Mouse (Mus musculus): ENCODE data around the gene Bsn. TPM values are rescaled to one million over a fixed set of nuclear protein-coding genes. Genes with fewer than 3 reads are reported as not detected.
"Not testable (repeated sequence)": the region's sequence is repeated elsewhere in the genome, so short reads cannot be mapped to it uniquely, and the experiment has no call there.

The Bsn gene
- total RNA-seq, 2 experiments from 2014 or later, result 0.62 to 1.5 TPM

GRCm38 (mm10) chr9:108153516-108154448 lies 36.4 kb downstream of the Bsn start:
- ATAC-seq (ENCODE audit: poor library complexity, severe bottlenecking), result no peak

GRCm38 (mm10) chr9:108150486-108150885 lies 39.7 kb downstream of the Bsn start:
- no peak for ATAC-seq (ENCODE audit: poor library complexity, severe bottlenecking)

DNA sequence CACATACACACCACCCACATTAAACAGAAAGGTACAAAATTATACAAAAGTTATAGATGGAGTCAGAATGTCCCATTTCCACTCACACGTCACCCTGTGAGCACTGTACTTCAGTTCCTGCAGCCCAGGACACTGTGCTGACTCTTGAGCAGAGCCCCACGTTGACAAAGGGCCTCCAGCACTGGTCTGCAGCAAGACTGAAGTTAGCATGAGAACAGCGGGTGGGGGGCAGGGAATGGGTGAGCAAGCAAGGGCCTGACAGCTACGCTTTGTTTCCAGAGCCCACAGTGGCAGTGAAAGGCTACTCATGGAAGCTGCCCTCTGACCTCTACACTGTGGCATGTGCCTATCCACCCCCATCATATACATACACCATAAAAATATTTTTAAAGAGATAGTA lies 40.4 kb downstream of the Bsn start:
- no peak for ATAC-seq (ENCODE audit: poor library complexity, severe bottlenecking)

- ATAC-seq (ENCODE audit: poor library complexity, severe bottlenecking), result no peak
Measured at GRCm38 (mm10) chr9:108147606-108148005, 42.6 kb downstream of the Bsn start.

DNA sequence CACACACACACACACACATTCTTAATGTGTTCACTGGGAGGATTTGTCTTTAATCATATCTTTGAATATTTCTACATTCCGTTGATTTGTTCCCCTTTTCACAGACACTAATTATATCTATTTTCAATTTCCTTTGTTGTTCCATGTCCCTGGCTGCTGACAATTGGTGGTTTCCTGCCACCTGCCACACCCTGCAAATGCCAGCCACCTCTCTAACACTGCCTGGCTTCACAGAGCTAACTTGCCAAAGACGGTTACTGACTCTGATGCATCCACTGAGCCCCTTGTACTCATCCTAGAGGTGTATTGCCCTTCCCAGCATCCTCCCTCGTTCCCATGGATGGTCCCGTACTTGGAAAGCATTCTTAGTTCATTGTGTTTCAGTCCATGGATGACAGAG lies 43.7 kb downstream of the Bsn start:
- peak; percentile 30 for ATAC-seq (ENCODE audit: poor library complexity, severe bottlenecking)

DNA sequence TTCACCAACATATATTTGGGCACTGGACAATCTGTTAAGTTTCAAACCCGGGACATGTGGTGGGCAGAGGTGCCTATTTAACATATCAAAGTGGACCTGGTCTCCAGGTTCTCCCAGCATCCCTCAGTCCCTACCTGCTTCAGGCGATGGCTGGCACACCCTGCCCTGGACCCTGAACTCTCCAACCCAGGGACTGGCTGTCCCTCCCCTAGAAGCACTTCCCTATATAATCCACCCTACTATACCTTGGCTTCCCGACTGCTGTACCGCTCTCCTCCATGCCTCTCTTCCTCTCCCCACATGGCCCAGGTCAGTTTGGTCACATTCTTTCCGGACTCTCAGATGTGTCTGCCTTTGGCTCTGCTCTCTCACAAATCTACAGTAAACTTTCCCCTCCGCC lies 44.4 kb downstream of the Bsn start:
- 0 out of 2 replicates have a peak, but pooled peaks have one; percentile 21 for ATAC-seq (ENCODE audit: poor library complexity, severe bottlenecking)

DNA sequence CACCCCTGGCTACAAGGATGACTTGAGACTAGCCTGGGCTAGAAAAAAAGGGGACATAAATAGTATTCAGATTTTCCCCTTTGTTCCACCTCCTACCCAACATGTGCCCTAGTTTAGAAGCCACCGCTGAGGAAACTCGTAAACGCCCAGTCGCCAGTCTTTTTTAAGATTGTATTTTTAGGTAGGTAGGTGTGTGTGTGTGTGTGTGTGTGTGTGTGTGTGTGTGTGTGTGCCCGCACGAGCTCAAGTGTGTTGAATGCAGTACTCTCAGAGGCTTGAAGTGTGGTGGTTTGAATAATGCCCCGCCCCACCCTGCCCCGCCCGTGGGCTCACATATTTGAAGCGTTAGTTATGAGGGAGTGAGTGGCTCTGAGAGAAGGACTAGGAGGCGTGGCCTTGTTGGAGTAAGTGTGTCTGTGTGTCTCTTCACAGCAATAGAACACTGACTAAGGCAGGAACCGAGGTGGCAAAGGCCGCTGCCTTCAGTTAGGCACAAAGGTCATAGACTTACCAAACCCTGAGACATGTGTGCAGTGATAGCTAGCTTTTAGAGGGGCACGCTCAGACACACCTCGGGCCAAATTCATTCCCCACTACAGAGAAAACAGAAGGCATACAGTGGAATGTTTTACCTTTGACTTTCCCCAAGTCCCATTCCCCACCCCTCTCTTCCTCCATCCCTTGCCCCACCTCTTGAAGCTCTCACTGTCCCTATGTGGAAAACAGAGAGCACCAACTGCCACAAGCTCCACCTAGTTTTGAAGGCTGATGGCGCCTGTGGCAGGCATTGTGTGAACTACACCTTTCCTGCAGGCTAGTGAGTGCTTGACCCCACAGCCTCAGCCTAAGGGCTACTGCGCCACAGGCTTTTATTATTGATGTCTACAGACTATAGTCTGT lies 45.6 kb downstream of the Bsn start:
- ATAC-seq (ENCODE audit: poor library complexity, severe bottlenecking), result no peak

DNA sequence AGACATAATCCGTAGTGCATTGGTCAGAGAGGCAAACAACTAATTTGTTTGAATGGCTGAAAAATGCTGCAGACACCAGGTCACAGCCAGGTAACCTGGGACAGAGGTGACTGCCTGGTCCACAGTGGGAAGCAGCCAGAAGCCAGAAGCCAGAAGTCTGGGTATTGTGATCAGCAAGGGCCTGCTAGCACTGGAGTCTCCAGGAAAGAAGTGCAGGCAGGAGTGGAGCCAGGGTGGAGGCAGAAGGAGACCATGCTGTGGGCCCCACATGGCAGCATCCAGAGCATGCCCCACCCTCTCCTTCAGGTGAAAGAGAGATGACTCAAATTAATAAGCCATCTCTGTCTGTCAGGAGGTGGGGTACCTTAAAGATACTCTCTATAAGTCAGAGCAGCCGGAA lies 46.7 kb downstream of the Bsn start:
- no peak for ATAC-seq (ENCODE audit: poor library complexity, severe bottlenecking)

DNA sequence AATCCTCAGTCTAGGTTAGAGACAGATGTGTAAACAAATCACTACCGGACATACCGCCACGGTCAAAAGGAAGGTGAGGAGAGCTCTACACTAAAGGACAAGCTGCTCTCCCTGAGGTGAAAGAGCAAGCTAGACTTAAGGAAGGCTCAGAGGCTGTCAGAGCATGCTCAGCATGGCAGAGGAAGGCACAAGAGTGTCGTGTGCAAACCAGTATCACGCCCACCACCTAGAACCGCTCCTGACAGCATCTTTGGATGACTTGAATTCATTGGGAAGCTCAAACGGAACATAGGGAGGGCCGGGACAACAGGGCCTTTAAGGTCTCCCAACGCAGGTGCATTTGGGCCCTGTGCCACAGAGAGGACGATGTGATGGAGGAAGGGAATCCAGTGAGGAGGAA lies 48.8 kb downstream of the Bsn start:
- ATAC-seq (ENCODE audit: poor library complexity, severe bottlenecking), result no peak

- ATAC-seq (ENCODE audit: poor library complexity, severe bottlenecking), result no peak
Measured at GRCm38 (mm10) chr9:108139963-108140695, 50.1 kb downstream of the Bsn start.

DNA sequence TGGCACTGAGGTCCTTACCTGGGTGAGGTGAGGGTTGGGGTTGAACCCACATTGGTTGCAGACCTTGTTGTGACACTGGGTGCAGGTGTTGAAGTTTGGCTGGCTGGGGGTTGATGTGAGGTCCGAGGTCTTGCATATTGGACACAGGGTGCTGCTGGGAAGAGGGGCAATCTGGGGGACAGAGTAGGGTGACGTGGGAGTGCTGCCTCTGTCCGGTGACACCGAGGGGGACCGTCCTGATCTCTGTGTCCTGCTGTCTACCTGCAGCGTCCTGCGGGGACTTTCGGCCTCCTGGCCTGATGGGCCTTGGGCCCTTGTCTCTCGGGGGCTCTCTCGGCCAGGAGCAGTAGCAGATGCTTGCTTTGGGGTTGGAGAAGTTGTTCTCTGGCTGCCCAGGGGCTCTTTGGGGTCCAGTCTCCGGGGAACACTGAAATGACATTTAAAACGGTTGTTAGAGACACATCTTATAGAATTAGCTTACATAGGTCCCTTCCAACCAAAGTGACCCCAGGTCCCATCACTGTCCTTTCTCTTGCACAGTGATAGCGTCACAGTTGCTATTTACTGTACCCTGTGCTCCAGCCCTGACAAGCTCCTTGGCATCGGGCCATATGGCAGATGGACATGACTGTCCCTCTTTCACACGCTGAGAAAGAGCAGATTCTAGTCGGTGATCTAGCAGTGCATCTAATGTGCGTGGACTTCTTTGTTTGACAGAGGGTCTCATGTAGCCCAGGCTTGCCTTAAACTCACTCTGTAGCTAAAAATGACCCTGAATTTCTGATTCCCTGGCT lies 50.8 kb downstream of the Bsn start:
- ATAC-seq (ENCODE audit: poor library complexity, severe bottlenecking), result no peak

GRCm38 (mm10) chr9:108138118-108138517 lies 52.1 kb downstream of the Bsn start:
- ATAC-seq (ENCODE audit: poor library complexity, severe bottlenecking), result no peak

DNA sequence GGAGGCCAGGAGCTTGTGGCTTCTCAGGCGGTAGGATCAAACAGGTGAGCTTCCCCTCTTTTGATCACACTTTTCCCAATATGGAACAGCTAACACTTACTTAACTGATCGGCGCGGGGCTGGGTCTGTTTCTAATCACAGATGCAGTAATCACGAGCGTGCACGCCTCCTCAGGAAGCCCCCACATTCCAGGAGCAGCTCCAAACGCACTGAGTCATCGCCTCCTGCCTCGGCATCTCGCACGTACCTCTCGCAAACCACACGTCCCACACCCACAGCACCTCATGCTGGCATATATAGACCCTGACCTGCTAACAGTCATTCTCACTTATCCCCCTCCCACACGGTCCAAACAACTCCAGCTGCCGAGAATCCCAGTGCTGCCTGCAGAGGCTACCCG lies 52.7 kb downstream of the Bsn start:
- ATAC-seq (ENCODE audit: poor library complexity, severe bottlenecking), result no peak

DNA sequence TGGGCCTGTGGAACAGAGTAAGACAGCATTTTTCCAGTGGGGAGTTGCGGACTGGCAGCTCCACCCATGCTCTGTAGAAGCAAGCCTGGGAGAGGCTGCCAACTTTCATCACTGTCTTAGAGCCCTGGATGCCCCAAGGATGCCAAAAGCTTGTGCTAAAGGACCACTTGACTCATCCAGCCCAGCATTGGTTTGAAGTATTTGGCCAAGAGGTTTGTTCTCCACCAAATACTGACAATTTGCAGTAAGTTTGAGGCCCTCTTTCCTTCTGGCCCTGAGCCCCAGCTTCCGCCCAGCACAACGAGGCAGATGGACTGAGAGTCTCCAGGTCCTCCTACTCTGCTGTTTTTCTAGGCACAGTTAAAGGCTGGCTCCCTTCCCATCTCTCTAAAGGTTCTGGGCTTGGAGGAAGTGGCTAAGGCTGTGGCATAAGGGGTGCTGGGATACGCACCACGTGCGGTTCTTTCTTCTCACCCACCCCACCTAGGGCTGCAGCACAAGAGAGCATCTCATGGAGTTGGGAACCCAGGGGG lies 53.2 kb downstream of the Bsn start:
- ATAC-seq (ENCODE audit: poor library complexity, severe bottlenecking), result no peak

DNA sequence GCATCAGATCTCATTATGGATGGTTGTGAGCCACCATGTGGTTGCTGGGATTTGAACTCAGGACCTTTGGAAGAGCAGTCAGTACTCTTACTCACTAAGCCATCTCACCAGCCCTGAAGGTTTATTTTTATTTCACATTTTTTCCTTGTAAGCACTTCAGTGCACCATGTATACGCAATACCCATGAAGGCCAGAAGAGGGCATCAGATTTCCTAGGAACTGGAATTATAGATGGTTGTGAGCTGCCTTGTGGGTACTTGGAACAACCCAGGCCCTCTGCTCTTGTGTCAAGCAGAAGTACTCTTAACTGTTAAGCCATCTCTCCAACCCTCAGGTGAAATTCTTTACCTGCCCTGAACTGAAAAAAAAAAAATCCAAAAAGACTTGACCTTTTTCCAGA lies 54.0 kb downstream of the Bsn start:
- no peak; the same call in 1 of the 2 replicates for ATAC-seq (ENCODE audit: poor library complexity, severe bottlenecking)

DNA sequence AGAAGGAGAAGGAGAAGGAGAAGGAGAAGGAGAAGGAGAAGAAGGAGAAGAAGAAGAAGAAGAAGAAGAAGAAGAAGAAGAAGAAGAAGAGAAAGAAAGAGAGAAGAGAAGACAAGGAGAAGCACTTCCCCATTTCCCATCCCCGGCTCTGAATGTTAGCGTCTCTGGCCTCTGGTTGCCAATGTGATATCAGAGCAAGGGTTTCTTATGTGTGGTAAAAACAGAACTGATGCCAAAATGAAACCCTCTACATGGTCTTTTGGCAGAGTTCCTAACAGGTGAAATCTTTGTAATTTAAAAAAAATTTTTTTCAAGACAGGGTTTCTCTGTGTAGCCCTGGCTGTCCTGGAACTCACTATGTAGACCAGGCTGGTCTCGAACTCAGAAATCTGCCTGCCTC lies 54.5 kb downstream of the Bsn start:
- ATAC-seq (ENCODE audit: poor library complexity, severe bottlenecking), result not testable (repeated sequence)

DNA sequence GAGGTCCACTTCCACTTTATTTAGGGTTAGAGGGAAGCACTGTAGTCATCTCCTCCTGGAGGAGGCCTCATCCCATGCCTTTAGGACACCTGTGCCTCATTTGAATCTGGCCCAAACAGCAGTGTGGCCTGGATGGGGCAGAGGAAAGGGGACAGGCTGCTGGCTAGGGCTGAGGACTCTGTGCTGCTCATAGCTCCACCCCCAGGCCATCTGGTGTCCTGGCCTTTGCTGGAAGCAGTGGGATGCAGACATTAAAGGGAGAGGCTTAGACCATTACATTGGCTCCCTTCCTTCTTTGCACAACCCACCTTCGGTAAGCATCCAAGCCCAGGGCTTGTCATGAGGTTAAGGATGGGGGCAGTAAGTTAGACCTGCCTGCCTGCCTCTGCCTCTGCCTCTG lies 56.7 kb downstream of the Bsn start:
- no peak for ATAC-seq (ENCODE audit: poor library complexity, severe bottlenecking)

DNA sequence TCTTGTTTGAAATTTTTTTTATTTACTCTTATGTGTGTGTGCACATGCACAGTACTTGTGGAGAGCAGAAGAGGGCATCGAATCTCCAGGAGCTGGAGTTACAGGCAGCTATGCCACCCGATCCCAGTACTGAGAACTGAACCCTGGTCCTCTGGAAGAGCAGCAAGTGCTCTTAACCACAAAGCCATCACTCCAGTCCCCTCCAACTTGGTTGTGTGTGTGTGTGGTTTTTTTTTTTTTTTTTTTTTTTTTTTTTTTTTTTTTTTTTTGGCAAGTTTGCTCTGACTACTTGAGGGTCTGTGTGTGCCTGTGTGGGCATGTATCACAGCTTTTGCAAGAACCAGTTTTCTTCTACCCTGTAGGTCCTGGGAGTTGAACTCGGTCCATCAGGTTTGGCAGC lies 57.8 kb downstream of the Bsn start:
- no peak for ATAC-seq (ENCODE audit: poor library complexity, severe bottlenecking)

DNA sequence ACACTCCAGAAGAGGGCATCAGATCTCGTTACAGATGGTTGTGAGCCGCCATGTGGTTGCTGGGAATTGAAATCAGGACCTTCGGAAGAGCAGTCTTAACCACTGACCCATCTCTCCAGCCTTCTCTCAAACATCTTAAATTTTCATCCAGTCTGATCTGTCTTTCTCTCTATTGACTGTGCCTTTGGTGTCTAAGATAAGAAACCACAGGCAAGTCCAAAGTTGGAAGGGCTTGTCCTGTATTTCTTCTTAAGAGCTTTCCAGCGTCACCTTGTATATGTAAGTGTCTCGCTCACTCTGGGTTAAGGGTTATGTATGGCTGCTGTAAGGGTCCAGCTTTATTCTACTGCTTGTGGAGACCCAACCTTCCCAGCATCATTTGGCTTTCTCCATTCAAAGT lies 58.7 kb downstream of the Bsn start:
- ATAC-seq (ENCODE audit: poor library complexity, severe bottlenecking), result no peak

Data from megakaryocyte, adult 5-6 weeks (primary cell).